Mouse (Mus musculus) embryonic facial prominence, embryonic 11.5 days (tissue): ENCODE results near the gene Rbms1. TPM values are rescaled to one million over a fixed set of nuclear protein-coding genes. Genes with fewer than 3 reads are reported as not detected.

ENCODE experiments used
- ATAC-seq: fragments of 200-750 bp; cut with Nextera tagmentation; replicated peaks from 2 replicates; pipeline ENCODE4 v1.8.0; 2017; ENCODE audit warnings: low read depth; ENCODE audit not compliant: insufficient number of reproducible peaks, low FRiP score, low TSS enrichment
- DNase-seq: peaks from one replicate; pipeline ENCODE4 v3.0.0-alpha.2; 2015; ENCODE audit warnings: low spot score
- H3K27ac ChIP-seq: fragments of 300-500 bp; sonication (generic); replicated peaks from 2 replicates; pipeline ENCODE4 v1.5.1; 2014; ENCODE audit warnings: mild to moderate bottlenecking, low read depth, low read length, control low read depth
- H3K27me3 ChIP-seq: fragments of 300-500 bp; sonication (generic); 2 replicates; pipeline ENCODE4 v1.6.1; 2014; ENCODE audit warnings: mild to moderate bottlenecking, low read length, moderate library complexity, mixed read lengths; ENCODE audit not compliant: control insufficient read depth, insufficient read depth
- H3K36me3 ChIP-seq: fragments of 300-500 bp; sonication (generic); replicated peaks from 2 replicates; pipeline ENCODE4 v1.6.1; 2014; ENCODE audit warnings: low read depth, mild to moderate bottlenecking, low read length, moderate library complexity, mixed read lengths; ENCODE audit not compliant: control insufficient read depth, insufficient read depth
- H3K4me1 ChIP-seq: fragments of 300-500 bp; sonication (generic); 2 replicates; pipeline ENCODE4 v1.6.1; 2014; ENCODE audit warnings: low read length, mixed read lengths; ENCODE audit not compliant: control insufficient read depth, insufficient read depth
- H3K4me2 ChIP-seq: fragments of 300-500 bp; sonication (generic); 2 replicates; pipeline ENCODE4 v1.6.1; 2014; ENCODE audit warnings: low read depth, mild to moderate bottlenecking, control low read depth, low read length, moderate library complexity
- H3K4me3 ChIP-seq: fragments of 300-500 bp; sonication (generic); 2 replicates; pipeline ENCODE4 v1.5.1; 2014; ENCODE audit warnings: low read depth, low read length, control low read depth
- H3K9ac ChIP-seq: fragments of 300-500 bp; sonication (generic); replicated peaks from 2 replicates; pipeline ENCODE4 v1.6.1; 2014; ENCODE audit warnings: mild to moderate bottlenecking, control low read depth, low read length
- H3K9me3 ChIP-seq: fragments of 300-500 bp; sonication (generic); replicated peaks from 2 replicates; pipeline ENCODE4 v1.6.1; 2016; ENCODE audit warnings: mild to moderate bottlenecking, low read length, inconsistent platforms, mixed read lengths; ENCODE audit not compliant: control insufficient read depth
- WGBS: fragments of 180-500 bp; shearing (Covaris S2); extraction: QIAGEN DNeasy Blood & Tissue Kit; methylation state at CpG from one replicate; pipeline ENCODE4 v1.1.7; 2014; 5-methylcytosine and 5-hydroxymethylcytosine counted together
- polyA plus RNA-seq: library from polyadenylated mRNA; unstranded; fragments of >200 nt; fragmentation: Nextera tagmentation; extraction: Ambion mirVana; gene quantifications from 2 replicates; pipeline ENCODE4 v1.2.1, GENCODE M21; 2014

The Rbms1 gene
- polyA plus RNA-seq, 1 experiment from 2014 or later: 103 TPM

- Histone ChIP-seq H3K36me3 (peaks cover 5% of the 10 kb centered on the region), H3K9me3 (no peaks in the 10 kb centered on the region), H3K4me3 (no peak overlapping the region), H3K27me3 (no peaks in the 10 kb centered on the region), H3K4me2 (no peak overlapping the region), H3K27ac (no peak overlapping the region), H3K9ac (no peak overlapping the region), H3K4me1 (no peaks in the 10 kb centered on the region)
- no peak for DNase-seq
- WGBS: 51% methylated on average over 3 of the region's 3 CpGs
- ATAC-seq: no peak
Measured at GRCm38 (mm10) chr2:60774501-60774900, 188.5 kb downstream of the Rbms1 start.

GRCm38 (mm10) chr2:60773592-60773991, 189.4 kb downstream of the Rbms1 start:
- no peak overlapping the region for H3K4me3 ChIP-seq
- no peak overlapping the region for H3K4me2 ChIP-seq
- peaks cover 5% of the 10 kb centered on the region for H3K36me3 ChIP-seq
- H3K9ac ChIP-seq: no peak overlapping the region
- H3K27ac ChIP-seq: no peak overlapping the region
- H3K27me3 ChIP-seq: no peaks in the 10 kb centered on the region
- H3K9me3 ChIP-seq: no peaks in the 10 kb centered on the region
- H3K4me1 ChIP-seq: no peaks in the 10 kb centered on the region
- 98% methylated on average over 5 of the region's 5 CpGs for WGBS
- ATAC-seq: no peak
- no peak for DNase-seq

GRCm38 (mm10) chr2:60766420-60766819, 196.6 kb downstream of the Rbms1 start:
- 85% methylated on average over 8 of the region's 8 CpGs for WGBS
- Histone ChIP-seq H3K4me1 (no peaks in the 10 kb centered on the region), H3K36me3 (peaks cover 2% of the 10 kb centered on the region), H3K4me2 (no peak overlapping the region), H3K9ac (no peak overlapping the region), H3K4me3 (no peak overlapping the region), H3K27ac (no peak overlapping the region), H3K27me3 (no peaks in the 10 kb centered on the region), H3K9me3 (no peaks in the 10 kb centered on the region)
- ATAC-seq (no peak), DNase-seq (no peak)

DNA sequence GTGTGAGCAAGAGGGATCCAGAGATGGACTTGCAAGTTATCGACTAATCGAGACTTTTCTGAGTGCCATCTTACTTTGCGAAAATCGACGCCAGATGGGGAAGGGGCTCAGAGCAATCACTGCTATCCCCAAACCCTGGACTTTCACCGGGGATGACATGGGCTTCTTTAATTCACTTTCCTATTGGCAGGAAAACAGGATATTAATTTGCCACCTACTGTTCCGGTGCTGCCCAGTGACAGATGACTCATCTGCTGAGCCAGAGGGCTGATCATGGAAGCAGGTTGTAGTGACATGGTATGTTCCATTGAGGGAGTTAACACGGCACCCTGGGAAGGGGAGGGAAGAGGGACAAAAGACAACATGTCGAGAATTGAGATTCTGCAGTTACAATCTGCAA, 206.8 kb downstream of the Rbms1 start:
- DNase-seq (no peak), ATAC-seq (no peak)
- H3K36me3 ChIP-seq: 0 out of 2 replicates have a peak, but pooled peaks cover 2% of the 10 kb centered on the region
- WGBS: 92% methylated on average over 9 of the region's 9 CpGs
- no peaks in the 10 kb centered on the region for H3K27me3 ChIP-seq
- H3K9me3 ChIP-seq: no peaks in the 10 kb centered on the region
- no peak overlapping the region for H3K9ac ChIP-seq
- H3K4me2 ChIP-seq: no peak overlapping the region
- H3K27ac ChIP-seq: no peak overlapping the region
- no peaks in the 10 kb centered on the region for H3K4me1 ChIP-seq
- no peak overlapping the region for H3K4me3 ChIP-seq

GRCm38 (mm10) chr2:60755101-60755500, 207.9 kb downstream of the Rbms1 start:
- 97% methylated on average over 7 of the region's 7 CpGs for WGBS
- H3K27ac ChIP-seq: no peak overlapping the region
- H3K9ac ChIP-seq: no peak overlapping the region
- H3K9me3 ChIP-seq: no peaks in the 10 kb centered on the region
- no peaks in the 10 kb centered on the region for H3K27me3 ChIP-seq
- no peaks in the 10 kb centered on the region for H3K4me1 ChIP-seq
- ATAC-seq (no peak), DNase-seq (no peak)
- H3K4me2 ChIP-seq: no peak overlapping the region
- H3K36me3 ChIP-seq: 0 out of 2 replicates have a peak, but pooled peaks cover 2% of the 10 kb centered on the region
- H3K4me3 ChIP-seq: no peak overlapping the region

GRCm38 (mm10) chr2:60751274-60751673, 211.7 kb downstream of the Rbms1 start:
- 92% methylated on average over 9 of the region's 9 CpGs for WGBS
- no peaks in the 10 kb centered on the region for H3K4me1 ChIP-seq
- no peak overlapping the region for H3K4me3 ChIP-seq
- H3K27me3 ChIP-seq: no peaks in the 10 kb centered on the region
- no peak overlapping the region for H3K9ac ChIP-seq
- H3K36me3 ChIP-seq: 0 out of 2 replicates have a peak, but pooled peaks cover 2% of the 10 kb centered on the region
- no peak for ATAC-seq
- H3K27ac ChIP-seq: no peak overlapping the region
- no peak for DNase-seq
- no peaks in the 10 kb centered on the region for H3K9me3 ChIP-seq
- H3K4me2 ChIP-seq: no peak overlapping the region

- no peak overlapping the region for H3K4me2 ChIP-seq
- H3K9me3 ChIP-seq: no peaks in the 10 kb centered on the region
- no peaks in the 10 kb centered on the region for H3K27me3 ChIP-seq
- H3K4me3 ChIP-seq: no peak overlapping the region
- H3K9ac ChIP-seq: no peak overlapping the region
- H3K27ac ChIP-seq: no peak overlapping the region
- no peak for DNase-seq
- ATAC-seq: no peak
- 82% methylated on average over 3 of the region's 3 CpGs for WGBS
- H3K36me3 ChIP-seq: no peaks in the 10 kb centered on the region
- H3K4me1 ChIP-seq: no peaks in the 10 kb centered on the region
Measured at GRCm38 (mm10) chr2:60750591-60750990, 212.4 kb downstream of the Rbms1 start.

DNA sequence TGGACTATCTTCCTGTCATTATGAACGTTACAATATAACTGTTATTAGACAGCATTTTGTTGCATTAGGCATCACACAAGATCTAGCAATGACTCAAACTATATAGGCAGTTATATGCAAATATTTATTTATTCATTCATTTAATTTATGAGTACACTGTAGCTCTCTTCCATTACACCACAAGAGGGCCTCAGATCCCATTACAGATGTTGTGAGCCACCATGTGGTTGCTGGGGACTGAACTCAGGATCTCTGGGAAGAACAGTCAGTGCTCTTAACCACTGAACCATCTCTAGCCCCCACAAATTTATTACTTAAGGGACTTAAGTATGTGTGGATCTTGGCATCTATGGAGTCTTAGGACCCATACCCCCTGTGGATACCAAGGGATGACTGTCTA, 214.4 kb downstream of the Rbms1 start:
- no peak overlapping the region for H3K9ac ChIP-seq
- no peaks in the 10 kb centered on the region for H3K9me3 ChIP-seq
- no peak overlapping the region for H3K4me2 ChIP-seq
- no peaks in the 10 kb centered on the region for H3K36me3 ChIP-seq
- DNase-seq: no peak
- H3K27me3 ChIP-seq: no peaks in the 10 kb centered on the region
- no peaks in the 10 kb centered on the region for H3K4me1 ChIP-seq
- H3K27ac ChIP-seq: no peak overlapping the region
- ATAC-seq: no peak
- 91% methylated on average over 1 of the region's 1 CpGs for WGBS
- H3K4me3 ChIP-seq: no peak overlapping the region
